Mouse (Mus musculus) limb, embryonic 12.5 days (tissue): Measurements from ENCODE around the gene Tln2. TPM values are rescaled to one million over a fixed set of nuclear protein-coding genes. Genes with fewer than 3 reads are reported as not detected.

Experiments
- ATAC-seq: fragments of 200-750 bp; cut with Nextera tagmentation; 2 replicates; pipeline ENCODE4 v1.8.0; 2017; ENCODE audit warnings: low read depth, moderate TSS enrichment; ENCODE audit not compliant: insufficient number of reproducible peaks, insufficient read depth, low FRiP score, low TSS enrichment
- H3K27ac ChIP-seq: fragments of 300-500 bp; sonication (generic); 2 replicates; pipeline ENCODE4 v1.5.1; 2016; ENCODE audit warnings: mild to moderate bottlenecking, moderate library complexity
- H3K27me3 ChIP-seq: fragments of 300-500 bp; sonication (generic); 2 replicates; pipeline ENCODE4 v1.6.1; 2016; ENCODE audit warnings: mild to moderate bottlenecking, moderate library complexity
- H3K36me3 ChIP-seq: fragments of 300-500 bp; sonication (generic); 2 replicates; pipeline ENCODE4 v1.6.1; 2016; ENCODE audit warnings: mild to moderate bottlenecking, moderate library complexity
- H3K4me1 ChIP-seq: fragments of 300-500 bp; sonication (generic); replicated peaks from 2 replicates; pipeline ENCODE4 v1.6.1; 2016
- H3K4me2 ChIP-seq: fragments of 300-500 bp; sonication (generic); 2 replicates; pipeline ENCODE4 v1.6.1; 2016; ENCODE audit warnings: mild to moderate bottlenecking, moderate library complexity
- H3K4me3 ChIP-seq: fragments of 300-500 bp; sonication (generic); replicated peaks from 2 replicates; pipeline ENCODE4 v1.5.1; 2016; ENCODE audit warnings: mild to moderate bottlenecking
- H3K9ac ChIP-seq: fragments of 300-500 bp; sonication (generic); replicated peaks from 2 replicates; pipeline ENCODE4 v1.6.1; 2016; ENCODE audit warnings: mild to moderate bottlenecking, moderate library complexity
- H3K9me3 ChIP-seq: fragments of 300-500 bp; sonication (generic); 2 replicates; pipeline ENCODE4 v1.6.1; 2016; ENCODE audit warnings: mild to moderate bottlenecking, moderate library complexity
- WGBS: fragments of 180-500 bp; shearing (Covaris S2); methylation state at CpG from one replicate; pipeline ENCODE4 v1.1.7; 2016; 5-methylcytosine and 5-hydroxymethylcytosine counted together
- polyA plus RNA-seq: library from polyadenylated mRNA; unstranded; fragments of >200 nt; fragmentation: Nextera tagmentation; extraction: Ambion mirVana; gene quantifications from 2 replicates; pipeline ENCODE4 v1.2.1, GENCODE M21; 2016

Tln2 gene
- polyA plus RNA-seq, 1 experiment from 2014 or later, result 37.3 TPM

DNA sequence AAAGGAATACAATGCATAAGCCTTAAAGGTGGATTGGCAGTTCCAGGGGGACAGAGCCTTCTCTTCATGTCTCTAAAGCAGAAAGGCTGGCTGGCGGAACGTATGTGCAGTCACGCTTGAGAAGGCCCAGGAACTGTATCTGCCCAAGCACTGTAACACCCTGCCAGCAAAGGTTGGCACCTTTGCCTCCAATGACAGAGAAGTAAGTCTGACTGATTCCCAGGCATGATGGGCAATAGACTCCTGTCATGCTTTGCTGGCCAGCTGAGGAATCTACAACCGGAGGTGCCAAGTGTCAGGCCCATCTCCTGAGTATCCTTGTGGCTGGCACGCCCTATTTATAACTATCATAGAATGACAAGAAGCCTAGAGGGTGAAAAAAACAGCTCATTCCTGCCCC, 83.3 kb downstream of the Tln2 start:
- Histone ChIP-seq H3K4me2 (no peak overlapping the region), H3K4me1 (peaks cover 2% of the 10 kb centered on the region; the same call in 1 of the 2 replicates), H3K9me3 (no peaks in the 10 kb centered on the region), H3K27me3 (peaks cover 8% of the 10 kb centered on the region; the same call in 1 of the 2 replicates), H3K36me3 (no peaks in the 10 kb centered on the region), H3K4me3 (no peak overlapping the region), H3K9ac (no peak overlapping the region), H3K27ac (no peak overlapping the region)
- ATAC-seq, result no peak
- WGBS, result 95% methylated on average over 5 of the region's 5 CpGs

DNA sequence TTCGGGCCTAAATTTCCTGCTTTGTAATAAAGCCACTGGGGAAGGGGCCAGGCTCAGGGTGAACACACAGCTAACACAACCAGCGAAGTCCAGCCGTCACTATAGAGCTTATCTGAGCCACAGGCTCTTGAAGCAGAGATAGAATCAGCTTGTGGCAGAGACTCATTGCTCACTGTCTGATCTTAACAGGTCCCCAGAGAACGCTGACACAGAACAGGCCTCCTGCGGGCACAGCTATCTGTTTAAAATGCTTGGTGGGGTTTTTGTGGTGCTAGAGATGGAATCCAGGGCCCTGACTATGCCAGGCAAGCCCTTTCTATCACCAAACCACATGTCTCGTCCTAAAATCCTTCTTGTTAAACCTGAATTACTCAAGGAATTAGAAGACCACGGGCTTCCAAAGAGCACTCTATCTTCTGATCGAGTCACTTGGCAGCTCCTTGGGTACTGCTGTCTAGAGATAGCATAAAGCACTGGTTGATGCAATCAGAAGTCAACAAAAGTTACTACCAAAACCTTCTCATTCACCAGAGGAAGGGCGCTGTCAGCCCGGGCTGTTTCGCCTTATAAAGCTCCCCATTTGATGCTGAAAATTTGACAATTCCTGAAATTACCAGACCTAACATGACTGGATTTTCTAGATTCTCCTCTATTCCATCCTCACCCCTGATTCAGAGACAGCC, 95.9 kb downstream of the Tln2 start:
- Histone ChIP-seq H3K4me1 (peaks cover 15% of the 10 kb centered on the region), H3K27me3 (no peaks in the 10 kb centered on the region; the same call in 1 of the 2 replicates), H3K4me2 (no peak overlapping the region), H3K36me3 (no peaks in the 10 kb centered on the region), H3K4me3 (no peak overlapping the region), H3K27ac (no peak overlapping the region), H3K9me3 (no peaks in the 10 kb centered on the region), H3K9ac (0 out of 2 replicates have a peak overlapping the region, but pooled peaks have one; percentile 4)
- 38% methylated on average over 11 of the region's 11 CpGs for WGBS
- no peak for ATAC-seq

DNA sequence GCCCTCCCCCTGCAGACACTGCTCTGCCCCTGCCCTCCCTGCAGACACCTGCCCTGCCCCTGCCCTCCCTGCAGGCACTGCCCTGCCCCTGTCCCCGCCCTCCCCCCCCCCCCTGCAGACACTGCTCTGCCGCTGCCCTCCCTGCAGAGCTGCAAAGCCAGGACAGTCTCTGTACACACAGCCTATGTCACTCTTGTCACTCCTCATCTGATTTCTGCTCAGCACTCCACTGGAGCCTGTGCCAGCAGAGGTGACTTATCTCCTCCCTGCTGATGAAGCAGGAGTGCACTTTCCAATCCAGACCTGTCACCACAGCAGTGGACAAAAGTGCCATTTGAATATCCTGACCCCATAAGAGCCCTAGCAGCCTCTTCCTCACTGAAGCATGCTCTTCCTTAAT, 118.0 kb downstream of the Tln2 start:
- H3K27me3 ChIP-seq, result no peaks in the 10 kb centered on the region
- WGBS, result 55% methylated on average over 1 of the region's 2 CpGs
- no peaks in the 10 kb centered on the region for H3K36me3 ChIP-seq
- no peaks in the 10 kb centered on the region for H3K9me3 ChIP-seq
- H3K9ac ChIP-seq, result no peak overlapping the region
- no peak overlapping the region for H3K4me3 ChIP-seq
- no peak for ATAC-seq
- peaks cover 6% of the 10 kb centered on the region for H3K4me1 ChIP-seq
- H3K27ac ChIP-seq, result no peak overlapping the region
- no peak overlapping the region for H3K4me2 ChIP-seq

DNA sequence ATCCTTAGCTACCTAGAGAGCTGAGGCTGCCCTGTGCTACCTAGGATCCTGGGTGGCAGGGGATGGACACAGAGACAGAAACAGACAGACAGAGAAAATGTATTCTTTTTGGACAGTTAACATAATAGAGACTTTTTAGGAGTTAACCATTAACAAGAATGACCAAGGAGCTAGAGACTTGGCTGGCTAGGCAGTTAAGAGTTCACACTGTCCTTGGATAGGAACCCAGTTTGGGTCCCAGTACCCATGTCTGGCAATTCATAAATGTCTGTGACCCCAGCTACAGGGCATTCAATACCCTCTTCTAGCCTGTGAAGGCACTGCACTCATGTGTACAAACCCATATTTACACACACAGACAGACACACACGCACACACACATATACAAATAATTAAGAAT, 122.0 kb downstream of the Tln2 start:
- ATAC-seq, result no peak
- no peak overlapping the region for H3K9ac ChIP-seq
- H3K4me1 ChIP-seq, result peaks cover 20% of the 10 kb centered on the region
- no peaks in the 10 kb centered on the region for H3K27me3 ChIP-seq
- no peak overlapping the region for H3K27ac ChIP-seq
- no peak overlapping the region for H3K4me3 ChIP-seq
- 93% methylated on average over 1 of the region's 1 CpGs for WGBS
- H3K36me3 ChIP-seq, result no peaks in the 10 kb centered on the region
- H3K4me2 ChIP-seq, result no peak overlapping the region
- H3K9me3 ChIP-seq, result no peaks in the 10 kb centered on the region

DNA sequence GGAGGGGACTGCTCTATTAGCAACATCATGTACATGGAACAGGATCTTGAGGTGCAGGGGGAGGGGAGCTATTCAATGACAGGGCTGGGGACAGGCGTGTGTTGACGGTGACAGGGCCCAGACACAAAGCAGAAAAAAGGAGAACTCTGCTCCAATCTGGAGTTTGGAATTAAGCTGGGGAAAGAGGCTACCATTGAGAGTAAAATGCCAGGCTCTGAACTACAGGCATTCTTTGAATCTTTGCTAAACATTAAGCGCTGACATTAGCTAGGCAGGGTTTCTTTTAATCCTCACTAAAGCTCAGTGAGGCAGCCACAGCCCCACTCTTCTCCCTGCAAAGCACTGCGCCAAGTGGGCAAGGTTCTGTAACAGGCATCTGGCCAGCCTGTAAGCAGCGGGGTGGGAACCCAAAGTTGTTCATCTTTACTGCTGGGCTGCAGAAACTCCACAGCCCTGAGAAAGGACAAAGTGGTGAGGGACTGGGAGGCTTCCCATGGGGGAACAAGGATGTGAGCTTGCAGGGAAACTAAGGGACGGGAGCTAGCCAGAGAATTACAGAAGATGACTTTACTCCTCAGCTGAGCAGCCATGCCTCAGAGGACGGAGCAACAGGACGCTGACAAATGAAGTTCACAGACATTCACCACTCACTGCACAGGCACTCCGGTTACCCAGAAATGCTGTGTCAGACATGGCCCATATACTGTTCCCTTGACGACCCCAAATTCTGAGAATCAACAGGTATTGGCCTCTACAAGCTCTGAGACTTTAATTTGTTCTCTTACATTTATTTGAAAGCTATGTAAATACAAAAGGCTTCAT, 124.0 kb downstream of the Tln2 start:
- ATAC-seq, result no peak
- Histone ChIP-seq H3K27me3 (no peaks in the 10 kb centered on the region), H3K36me3 (no peaks in the 10 kb centered on the region), H3K4me1 (peaks cover 20% of the 10 kb centered on the region), H3K9me3 (no peaks in the 10 kb centered on the region), H3K27ac (peak overlapping the region; percentile 56; the same call in 1 of the 2 replicates), H3K4me2 (0 out of 2 replicates have a peak overlapping the region, but pooled peaks have one; percentile 2), H3K9ac (no peak overlapping the region), H3K4me3 (no peak overlapping the region)
- WGBS, result 49% methylated on average over 10 of the region's 10 CpGs

DNA sequence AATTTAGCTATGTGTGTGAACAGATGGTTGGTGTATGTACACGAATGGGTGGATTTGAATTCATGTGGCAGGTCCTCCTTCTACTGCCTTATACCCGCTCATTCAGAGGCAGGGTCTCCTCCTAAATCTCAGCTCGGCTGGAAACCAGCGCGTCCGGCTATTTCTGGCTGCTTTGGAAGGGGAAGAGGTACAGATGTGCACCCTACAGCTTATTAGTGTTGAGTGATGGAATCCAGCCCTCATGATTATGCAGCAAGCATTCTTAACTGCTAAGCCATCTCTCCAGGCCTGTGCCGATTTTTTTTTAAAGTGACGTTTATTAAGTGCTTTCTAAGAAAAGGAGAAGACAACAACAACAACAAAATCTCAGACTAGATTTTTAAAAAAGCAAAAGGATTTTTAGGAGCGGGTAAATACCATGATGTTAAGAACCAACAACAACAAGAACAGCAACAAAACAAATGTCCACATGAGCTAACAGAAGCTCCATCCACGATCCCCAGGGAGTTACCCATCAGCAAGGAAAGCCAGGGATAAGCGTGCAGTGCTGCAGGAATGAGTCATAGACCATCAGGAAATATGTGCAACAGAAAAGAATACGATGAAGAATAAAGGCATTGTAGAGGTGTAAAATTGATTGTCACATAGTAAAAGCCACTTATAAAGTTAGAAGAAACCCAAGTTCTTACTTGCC, 130.2 kb downstream of the Tln2 start:
- ATAC-seq, result no peak
- Histone ChIP-seq H3K27ac (no peak overlapping the region), H3K9ac (no peak overlapping the region), H3K27me3 (no peaks in the 10 kb centered on the region), H3K9me3 (no peaks in the 10 kb centered on the region), H3K4me1 (peaks cover 7% of the 10 kb centered on the region; the same call in 1 of the 2 replicates), H3K4me2 (no peak overlapping the region), H3K36me3 (no peaks in the 10 kb centered on the region), H3K4me3 (no peak overlapping the region)
- 51% methylated on average over 12 of the region's 12 CpGs for WGBS

DNA sequence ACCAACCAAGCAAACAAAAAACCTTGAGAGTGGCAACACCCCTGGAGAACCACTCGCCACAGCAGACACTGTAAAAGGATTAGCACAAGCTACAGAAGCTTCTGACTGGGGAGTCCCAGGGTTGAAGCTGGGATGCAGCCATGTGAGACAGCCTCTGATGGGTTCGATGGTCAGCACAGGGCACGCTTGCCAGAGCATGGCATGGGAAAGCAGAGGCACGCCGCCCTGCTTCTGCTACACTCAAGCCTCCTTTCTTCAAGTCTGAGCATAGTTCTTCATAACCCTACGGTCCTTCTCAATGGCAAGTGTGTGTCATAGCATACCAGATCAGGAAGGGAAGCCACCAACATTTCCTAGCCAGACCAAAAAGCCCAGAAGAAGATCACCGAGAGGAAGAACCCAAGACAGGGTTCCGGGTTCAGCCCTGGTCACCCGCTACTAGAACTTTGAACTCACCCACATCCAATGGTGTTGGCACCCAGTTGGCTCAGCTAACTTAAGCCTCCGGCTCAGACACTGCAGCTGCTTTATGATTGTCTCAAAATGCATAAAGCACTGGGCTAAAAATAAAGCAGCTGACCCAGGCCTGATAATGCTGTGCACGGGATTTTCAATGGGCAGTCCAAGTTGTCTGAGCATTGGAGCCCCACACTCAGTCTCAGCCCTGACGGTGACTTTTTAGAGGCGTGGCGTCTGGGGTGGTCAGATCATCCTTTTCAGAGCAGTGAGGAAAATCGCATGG, 131.0 kb downstream of the Tln2 start:
- Histone ChIP-seq H3K9ac (no peak overlapping the region), H3K4me2 (no peak overlapping the region), H3K9me3 (no peaks in the 10 kb centered on the region), H3K27me3 (no peaks in the 10 kb centered on the region), H3K4me3 (no peak overlapping the region), H3K36me3 (no peaks in the 10 kb centered on the region), H3K27ac (no peak overlapping the region), H3K4me1 (peaks cover 7% of the 10 kb centered on the region)
- no peak for ATAC-seq
- WGBS, result 87% methylated on average over 15 of the region's 15 CpGs

DNA sequence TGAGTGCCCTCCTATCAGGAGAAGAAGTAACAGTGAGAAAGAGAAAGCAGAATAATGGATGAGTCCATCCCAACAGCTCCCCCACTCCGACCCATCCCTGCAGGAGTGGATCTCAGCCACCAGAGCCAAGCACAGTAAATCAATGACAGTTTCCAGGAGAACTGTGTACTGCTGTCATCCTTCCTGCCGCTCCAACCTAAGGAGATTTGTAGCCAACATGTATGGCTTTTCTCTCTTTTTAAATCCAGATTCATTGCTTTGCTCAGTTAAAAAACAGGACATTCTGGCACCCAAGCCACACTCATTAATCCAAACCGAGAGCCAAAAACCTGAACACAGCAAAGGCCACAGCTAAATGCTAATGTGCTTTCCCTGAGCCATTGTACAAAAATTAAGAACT, 133.2 kb downstream of the Tln2 start:
- WGBS, result 69% methylated on average over 3 of the region's 3 CpGs
- Histone ChIP-seq H3K4me3 (no peak overlapping the region), H3K27ac (no peak overlapping the region), H3K27me3 (no peaks in the 10 kb centered on the region), H3K4me1 (peaks cover 7% of the 10 kb centered on the region), H3K4me2 (no peak overlapping the region), H3K36me3 (no peaks in the 10 kb centered on the region), H3K9me3 (no peaks in the 10 kb centered on the region), H3K9ac (no peak overlapping the region)
- no peak for ATAC-seq

DNA sequence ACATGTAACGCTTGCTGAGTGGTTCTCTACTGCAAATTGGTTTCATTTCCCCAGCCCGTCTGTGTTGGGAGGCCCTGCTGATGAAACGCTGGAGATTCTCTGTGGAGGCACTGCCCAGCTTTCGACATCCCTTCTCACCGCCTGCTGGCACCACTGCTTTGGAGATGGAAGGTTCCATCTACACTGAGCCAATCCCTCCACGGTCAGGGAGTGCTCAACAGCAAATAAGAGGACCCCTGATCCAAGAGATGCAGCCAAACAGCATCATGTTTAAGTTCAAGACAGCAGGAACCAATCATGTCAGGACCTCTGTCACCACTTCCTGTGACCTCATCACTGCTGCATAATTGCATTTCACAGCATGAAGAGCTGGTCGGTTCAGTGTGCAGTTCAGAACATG, 135.4 kb downstream of the Tln2 start:
- H3K4me2 ChIP-seq, result no peak overlapping the region
- no peaks in the 10 kb centered on the region for H3K9me3 ChIP-seq
- no peaks in the 10 kb centered on the region for H3K36me3 ChIP-seq
- H3K9ac ChIP-seq, result no peak overlapping the region
- no peaks in the 10 kb centered on the region for H3K27me3 ChIP-seq
- WGBS, result 64% methylated on average over 7 of the region's 7 CpGs
- H3K4me1 ChIP-seq, result peaks cover 5% of the 10 kb centered on the region
- no peak for ATAC-seq
- no peak overlapping the region for H3K4me3 ChIP-seq
- H3K27ac ChIP-seq, result no peak overlapping the region

DNA sequence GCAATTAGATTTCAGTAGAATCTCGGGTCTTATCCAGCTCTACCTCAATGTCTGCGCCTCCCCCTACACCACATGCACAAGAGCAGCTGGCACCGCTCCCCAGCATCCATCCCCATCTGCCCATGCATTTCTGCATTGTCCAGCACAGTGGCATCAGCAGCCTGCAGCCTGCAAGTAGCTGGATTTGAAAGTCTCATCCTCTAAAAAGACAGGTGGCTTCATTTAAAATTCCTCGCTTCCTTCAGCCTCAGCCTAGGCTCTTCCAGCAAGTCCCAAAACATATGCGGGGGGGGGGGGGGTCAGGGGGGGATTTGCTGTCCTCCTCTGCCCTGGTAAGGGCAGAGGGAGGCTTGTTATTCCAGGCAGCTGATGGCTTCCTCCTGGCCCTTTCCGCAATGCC, 141.4 kb downstream of the Tln2 start:
- Histone ChIP-seq H3K4me1 (peaks cover 5% of the 10 kb centered on the region; the same call in 1 of the 2 replicates), H3K36me3 (no peaks in the 10 kb centered on the region), H3K4me2 (no peak overlapping the region), H3K9me3 (no peaks in the 10 kb centered on the region), H3K4me3 (no peak overlapping the region), H3K27me3 (no peaks in the 10 kb centered on the region), H3K27ac (no peak overlapping the region), H3K9ac (no peak overlapping the region)
- 57% methylated on average over 6 of the region's 6 CpGs for WGBS
- no peak for ATAC-seq

DNA sequence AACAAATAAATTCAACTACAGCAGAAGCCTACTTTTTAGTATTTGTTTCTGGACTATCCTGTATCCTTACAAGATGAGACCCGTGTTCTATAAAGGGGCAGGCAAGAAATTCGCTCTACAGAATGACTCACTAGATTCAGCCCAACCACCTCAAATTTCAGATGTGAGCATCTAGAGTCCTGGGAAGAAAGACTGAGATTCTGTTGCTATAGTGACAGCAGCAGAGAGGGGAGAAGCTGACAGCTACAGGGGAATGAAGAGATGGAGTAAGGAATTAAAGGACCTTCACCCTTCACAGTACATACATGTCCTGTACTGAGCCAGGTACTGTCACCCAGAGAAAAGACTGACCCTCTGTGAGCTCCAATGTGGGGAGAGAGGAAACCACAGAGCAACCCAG, 148.8 kb downstream of the Tln2 start:
- no peak for ATAC-seq
- H3K27ac ChIP-seq, result no peak overlapping the region
- no peak overlapping the region for H3K9ac ChIP-seq
- H3K9me3 ChIP-seq, result no peaks in the 10 kb centered on the region
- no peaks in the 10 kb centered on the region for H3K4me1 ChIP-seq
- H3K4me2 ChIP-seq, result no peak overlapping the region
- H3K4me3 ChIP-seq, result no peak overlapping the region
- no peaks in the 10 kb centered on the region for H3K27me3 ChIP-seq
- H3K36me3 ChIP-seq, result no peaks in the 10 kb centered on the region
- WGBS, result 88% methylated on average over 2 of the region's 2 CpGs
